Mouse (Mus musculus) intestine, embryonic 16.5 days (tissue): ENCODE measurements around the gene Hid1. TPM values are rescaled to one million over a fixed set of nuclear protein-coding genes. Genes with fewer than 3 reads are reported as not detected.

Experiments
- ATAC-seq: fragments of 200-750 bp; cut with Nextera tagmentation; 2 replicates; pipeline ENCODE4 v1.8.0; 2017; ENCODE audit warnings: moderate TSS enrichment, moderate library complexity
- H3K27ac ChIP-seq: fragments of 300-500 bp; sonication (generic); 2 replicates; pipeline ENCODE4 v1.5.1; 2014; ENCODE audit warnings: mild to moderate bottlenecking, low read length
- H3K27me3 ChIP-seq: fragments of 300-500 bp; sonication (generic); replicated peaks from 2 replicates; pipeline ENCODE4 v1.6.1; 2014; ENCODE audit warnings: low read length, control low read depth, mixed read lengths; ENCODE audit not compliant: control insufficient read depth, insufficient read depth
- H3K36me3 ChIP-seq: fragments of 300-500 bp; sonication (generic); 2 replicates; pipeline ENCODE4 v1.6.1; 2014; ENCODE audit warnings: low read length, control low read depth; ENCODE audit not compliant: control insufficient read depth, insufficient read depth
- H3K4me1 ChIP-seq: fragments of 300-500 bp; sonication (generic); 2 replicates; pipeline ENCODE4 v1.6.1; 2014; ENCODE audit warnings: low read length, control low read depth, mixed read lengths; ENCODE audit not compliant: control insufficient read depth, insufficient read depth
- H3K4me2 ChIP-seq: fragments of 300-500 bp; sonication (generic); 2 replicates; pipeline ENCODE4 v1.6.1; 2014; ENCODE audit warnings: low read depth, low read length, control low read depth
- H3K4me3 ChIP-seq: fragments of 300-500 bp; sonication (generic); 2 replicates; pipeline ENCODE4 v1.5.1; 2014; ENCODE audit warnings: mild to moderate bottlenecking, low read length
- H3K9ac ChIP-seq: fragments of 300-500 bp; sonication (generic); 2 replicates; pipeline ENCODE4 v1.6.1; 2014; ENCODE audit warnings: low read depth, low read length
- H3K9me3 ChIP-seq: fragments of 300-500 bp; sonication (generic); 2 replicates; pipeline ENCODE4 v1.6.1; 2016; ENCODE audit warnings: low read length, control low read depth; ENCODE audit not compliant: control insufficient read depth
- WGBS: fragments of 180-500 bp; shearing (Covaris S2); extraction: QIAGEN DNeasy Blood & Tissue Kit; methylation state at CpG from one replicate; pipeline ENCODE4 v1.1.7; 2014; 5-methylcytosine and 5-hydroxymethylcytosine counted together
- polyA plus RNA-seq: library from polyadenylated mRNA; unstranded; fragments of >200 nt; fragmentation: Nextera tagmentation; extraction: Ambion mirVana; gene quantifications from 2 replicates; pipeline ENCODE4 v1.2.1, GENCODE M21; 2015

Gene Hid1
- polyA plus RNA-seq, 1 experiment from 2014 or later, result 20.5 TPM

DNA sequence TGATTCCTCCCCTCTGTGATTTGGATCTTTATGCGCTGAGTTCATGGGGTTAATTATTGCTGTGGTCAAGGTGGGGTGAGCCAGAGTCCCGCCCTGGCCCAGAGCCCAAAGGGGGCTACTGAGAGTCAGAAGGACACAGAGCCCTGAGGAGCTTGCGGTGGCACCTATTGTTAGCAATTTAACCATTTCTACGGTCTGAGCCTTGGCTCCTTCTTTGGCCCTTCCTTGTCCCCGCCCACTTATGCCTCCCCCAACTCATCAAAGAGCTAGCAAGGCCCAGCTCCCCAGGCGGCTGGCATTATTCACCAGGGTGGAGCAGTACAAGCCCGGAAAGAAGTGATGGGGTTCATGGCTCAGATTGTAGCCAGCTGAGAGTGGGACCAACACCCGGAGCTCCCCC, 60.7 kb downstream of the Hid1 start, which contains the start of gene Otop2:
Gene Otop2 (plus strand): TSS at position 301 of the 400 bp plus-strand sequence.
- Histone ChIP-seq H3K27me3 (0 out of 2 replicates have a peak, but pooled peaks cover 4% of the 10 kb centered on the region), H3K4me2 (no peak within 1 kb of the TSS), H3K36me3 (no peaks in the 10 kb centered on the region), H3K27ac (no peak within 1 kb of the TSS), H3K4me3 (no peak within 1 kb of the TSS), H3K9me3 (no peaks in the 10 kb centered on the region), H3K4me1 (no peaks in the 10 kb centered on the region), H3K9ac (no peak within 1 kb of the TSS)
- no peak for ATAC-seq
- 31% methylated on average over 8 of the region's 8 CpGs for WGBS

DNA sequence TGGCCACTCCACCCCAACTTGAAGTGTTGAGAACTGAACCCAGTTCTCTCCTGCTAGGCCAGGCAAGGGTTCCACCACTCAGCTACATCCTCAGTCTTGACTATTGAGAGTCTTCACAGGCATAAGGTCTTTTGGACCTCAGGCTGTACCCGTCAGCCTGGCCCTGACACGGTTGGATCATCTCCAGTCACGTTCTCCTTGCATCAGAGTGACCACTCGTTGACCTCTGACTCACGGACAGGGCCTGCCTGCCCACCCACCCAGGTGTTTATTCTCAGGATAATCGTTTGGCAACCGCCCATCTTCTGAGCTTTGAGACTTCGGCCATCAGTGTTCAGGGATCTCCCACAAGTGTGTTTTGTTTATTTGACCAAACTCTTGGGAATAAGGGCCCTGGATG, 64.4 kb downstream of the Hid1 start:
- no peaks in the 10 kb centered on the region for H3K9me3 ChIP-seq
- no peak overlapping the region for H3K9ac ChIP-seq
- H3K4me2 ChIP-seq, result no peak overlapping the region
- no peaks in the 10 kb centered on the region for H3K4me1 ChIP-seq
- no peak overlapping the region for H3K27ac ChIP-seq
- H3K27me3 ChIP-seq, result 0 out of 2 replicates have a peak, but pooled peaks cover 2% of the 10 kb centered on the region
- H3K4me3 ChIP-seq, result no peak overlapping the region
- no peaks in the 10 kb centered on the region for H3K36me3 ChIP-seq
- ATAC-seq, result no peak
- WGBS, result 31% methylated on average over 8 of the region's 8 CpGs

DNA sequence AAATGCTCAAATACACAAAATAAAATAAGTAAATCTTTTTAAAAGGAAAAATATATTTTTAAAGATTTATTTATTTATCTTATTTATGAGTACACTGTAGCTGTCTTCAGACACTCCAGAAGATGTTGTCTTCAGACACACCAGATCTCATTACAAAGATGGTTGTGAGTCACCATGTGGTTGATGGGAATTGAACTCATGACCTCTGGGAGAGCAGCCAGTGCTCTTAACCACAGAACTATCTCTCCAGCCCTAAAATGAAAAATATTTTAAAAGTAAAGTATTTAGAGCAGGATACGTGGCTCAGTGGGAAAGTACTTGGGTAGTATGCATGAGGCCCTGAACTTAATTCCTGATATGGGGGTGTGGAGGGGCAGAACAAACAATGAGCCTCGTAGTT, 66.2 kb downstream of the Hid1 start:
- no peak for ATAC-seq
- Histone ChIP-seq H3K9me3 (no peaks in the 10 kb centered on the region), H3K9ac (no peak overlapping the region), H3K27me3 (no peaks in the 10 kb centered on the region), H3K36me3 (no peaks in the 10 kb centered on the region), H3K4me1 (0 out of 2 replicates have a peak, but pooled peaks cover 5% of the 10 kb centered on the region), H3K4me2 (no peak overlapping the region), H3K4me3 (no peak overlapping the region), H3K27ac (no peak overlapping the region)
- 76% methylated on average over 2 of the region's 2 CpGs for WGBS

DNA sequence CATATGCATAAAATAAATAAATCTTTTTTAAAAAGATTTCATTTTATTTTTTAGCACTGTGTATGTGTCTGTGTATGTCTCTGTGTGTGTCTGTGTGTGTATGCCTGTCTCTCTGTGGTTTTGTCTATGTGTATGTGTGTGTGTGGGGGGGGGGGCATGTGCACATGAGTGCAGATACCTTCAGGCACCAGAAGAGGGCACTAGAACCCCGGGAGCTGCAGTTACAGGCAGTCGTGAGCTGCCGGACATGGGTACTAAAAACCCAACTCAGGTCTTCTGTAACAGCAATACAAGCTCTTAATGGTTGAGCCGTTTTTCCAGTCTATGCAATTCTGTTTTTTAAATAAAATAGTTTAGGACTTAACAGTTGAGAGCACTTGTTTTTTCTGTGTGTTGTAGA, 66.8 kb downstream of the Hid1 start:
- ATAC-seq, result no peak
- no peak overlapping the region for H3K4me2 ChIP-seq
- H3K27me3 ChIP-seq, result no peaks in the 10 kb centered on the region
- H3K27ac ChIP-seq, result no peak overlapping the region
- no peaks in the 10 kb centered on the region for H3K36me3 ChIP-seq
- no peak overlapping the region for H3K9ac ChIP-seq
- no peak overlapping the region for H3K4me3 ChIP-seq
- H3K4me1 ChIP-seq, result 0 out of 2 replicates have a peak, but pooled peaks cover 5% of the 10 kb centered on the region
- H3K9me3 ChIP-seq, result no peaks in the 10 kb centered on the region
- 84% methylated on average over 4 of the region's 4 CpGs for WGBS

DNA sequence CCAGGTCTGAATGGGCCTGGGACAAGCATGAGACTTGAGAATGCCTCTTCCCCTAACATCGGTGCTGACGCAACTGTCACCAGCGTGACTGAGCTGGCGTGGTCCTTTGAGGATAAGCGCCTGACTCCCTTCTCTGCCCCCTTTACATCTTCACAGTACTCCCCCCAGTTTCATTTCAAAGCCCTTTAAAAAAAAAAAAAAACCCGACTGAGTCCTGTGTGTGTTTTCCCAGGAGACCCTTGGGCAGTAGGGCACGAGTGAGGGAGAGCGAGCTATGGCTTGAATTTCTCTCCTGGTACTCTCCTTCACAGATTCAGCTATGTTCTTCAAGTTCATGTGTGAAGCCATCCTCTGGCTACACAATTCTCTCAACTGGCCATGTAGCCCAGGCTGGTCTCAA, 69.4 kb downstream of the Hid1 start:
- H3K36me3 ChIP-seq, result no peaks in the 10 kb centered on the region
- 75% methylated on average over 8 of the region's 8 CpGs for WGBS
- no peak for ATAC-seq
- H3K27me3 ChIP-seq, result no peaks in the 10 kb centered on the region
- 0 out of 2 replicates have a peak, but pooled peaks cover 5% of the 10 kb centered on the region for H3K4me1 ChIP-seq
- H3K9me3 ChIP-seq, result no peaks in the 10 kb centered on the region
- no peak overlapping the region for H3K4me2 ChIP-seq
- H3K4me3 ChIP-seq, result no peak overlapping the region
- H3K27ac ChIP-seq, result no peak overlapping the region
- H3K9ac ChIP-seq, result no peak overlapping the region

Other genes starting within 250 kb of the Hid1 start
- gene Cd300lf, start 233.8 kb downstream of the Hid1 start, polyA plus RNA-seq, result 1.2 and 1.6 TPM in 2 replicates
- 380 and 424 TPM in 2 replicates for gene Slc9a3r1, start 204.4 kb downstream of the Hid1 start, polyA plus RNA-seq
- gene Tmem104, start 180.3 kb downstream of the Hid1 start, polyA plus RNA-seq, result 11.6 and 13.2 TPM in 2 replicates
- gene Nat9, start 179.9 kb downstream of the Hid1 start, polyA plus RNA-seq, result 24.9 and 26.5 TPM in 2 replicates
- gene Grin2c, start 100.5 kb downstream of the Hid1 start, polyA plus RNA-seq, result 0.06 TPM in 1 of 2 replicates, not detected in the other
- gene Fdxr, start 90.7 kb downstream of the Hid1 start, polyA plus RNA-seq, result 21.7 and 22.9 TPM in 2 replicates
- 1.2 and 1.5 TPM in 2 replicates for gene Fads6, start 70.1 kb downstream of the Hid1 start, polyA plus RNA-seq
- gene Otop2, start 60.6 kb downstream of the Hid1 start, polyA plus RNA-seq, result 0.11 TPM in 1 of 2 replicates, not detected in the other
- 0.06 and 0.11 TPM in 2 replicates for gene Ush1g, start 45.7 kb downstream of the Hid1 start, polyA plus RNA-seq
- 1.5 and 2.1 TPM in 2 replicates for gene Otop3, start 33.0 kb downstream of the Hid1 start, polyA plus RNA-seq
- 4.6 and 5.1 TPM in 2 replicates for gene Cdr2l, start 14.2 kb upstream of the Hid1 start, polyA plus RNA-seq
- gene Mrpl58, start 36.0 kb upstream of the Hid1 start, polyA plus RNA-seq, result 180 and 194 TPM in 2 replicates
- 985 and 1,025 TPM in 2 replicates for gene Atp5h, start 52.2 kb upstream of the Hid1 start, polyA plus RNA-seq
- 2.8 and 3.5 TPM in 2 replicates for gene Kctd2, start 52.4 kb upstream of the Hid1 start, polyA plus RNA-seq
- 1.1 and 1.4 TPM in 2 replicates for gene Trim80, start 72.8 kb upstream of the Hid1 start, polyA plus RNA-seq
- gene Slc16a5, start 94.7 kb upstream of the Hid1 start, polyA plus RNA-seq, result 3.0 and 3.1 TPM in 2 replicates
- gene Armc7, start 107.9 kb upstream of the Hid1 start, polyA plus RNA-seq, result 8.0 and 9.2 TPM in 2 replicates
- gene Nt5c, start 124.1 kb upstream of the Hid1 start, polyA plus RNA-seq, result 166 and 174 TPM in 2 replicates
- gene Jpt1, start 146.6 kb upstream of the Hid1 start, polyA plus RNA-seq, result 454 and 496 TPM in 2 replicates
- gene Sumo2, start 168.5 kb upstream of the Hid1 start, polyA plus RNA-seq, result 581 and 669 TPM in 2 replicates
- 115 and 134 TPM in 2 replicates for gene Nup85, start 196.7 kb upstream of the Hid1 start, polyA plus RNA-seq
- 90.0 and 103 TPM in 2 replicates for gene Mrps7, start 236.2 kb upstream of the Hid1 start, polyA plus RNA-seq
- 16.8 and 18.8 TPM in 2 replicates for gene Gga3, start 236.3 kb upstream of the Hid1 start, polyA plus RNA-seq
- gene Mif4gd, start 245.2 kb upstream of the Hid1 start, polyA plus RNA-seq, result 33.5 and 34.5 TPM in 2 replicates